Mouse (Mus musculus): ENCODE measurements at regions not wholly inside any gene's neighbourhood (a gene's known extent, or its start where the extent isn't known, plus 50 kb on each side); places are given as distances from the start of the nearest gene placed in this dataset.

GRCm38 (mm10) chr9:41220105-41220669 lies 58.7 kb upstream of the Ubash3b start:
- no peak for DNase-seq (ENCODE audit: low spot score)

DNA sequence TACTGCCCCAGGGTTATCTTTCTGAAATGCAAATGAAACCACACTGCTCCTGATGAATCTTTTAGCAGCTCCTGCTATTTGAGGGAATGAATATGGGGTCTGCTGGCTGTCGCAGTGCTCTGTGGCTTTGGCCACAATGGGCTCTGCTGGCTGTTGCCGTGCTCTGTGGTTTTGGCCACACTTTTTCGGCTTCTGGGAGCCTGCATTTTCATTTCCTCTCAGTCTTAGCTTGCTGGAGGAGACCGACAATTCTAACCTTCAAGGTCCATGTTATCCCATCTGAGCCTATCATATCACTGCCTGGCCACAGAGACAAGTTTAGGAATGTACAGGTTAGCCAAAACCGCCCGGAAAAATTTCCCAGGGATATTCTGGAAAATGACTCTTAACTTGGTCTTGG lies 57.2 kb upstream of the Ubash3b start:
- no peak for DNase-seq (ENCODE audit: low spot score)

GRCm38 (mm10) chr9:41216248-41216647 lies 54.8 kb upstream of the Ubash3b start:
- DNase-seq (ENCODE audit: low spot score): no peak

GRCm38 (mm10) chr9:41215026-41215425 lies 53.5 kb upstream of the Ubash3b start:
- DNase-seq (ENCODE audit: low spot score): no peak

GRCm38 (mm10) chr9:41212943-41213529 lies 51.5 kb upstream of the Ubash3b start:
- no peak for DNase-seq (ENCODE audit: low spot score)

DNA sequence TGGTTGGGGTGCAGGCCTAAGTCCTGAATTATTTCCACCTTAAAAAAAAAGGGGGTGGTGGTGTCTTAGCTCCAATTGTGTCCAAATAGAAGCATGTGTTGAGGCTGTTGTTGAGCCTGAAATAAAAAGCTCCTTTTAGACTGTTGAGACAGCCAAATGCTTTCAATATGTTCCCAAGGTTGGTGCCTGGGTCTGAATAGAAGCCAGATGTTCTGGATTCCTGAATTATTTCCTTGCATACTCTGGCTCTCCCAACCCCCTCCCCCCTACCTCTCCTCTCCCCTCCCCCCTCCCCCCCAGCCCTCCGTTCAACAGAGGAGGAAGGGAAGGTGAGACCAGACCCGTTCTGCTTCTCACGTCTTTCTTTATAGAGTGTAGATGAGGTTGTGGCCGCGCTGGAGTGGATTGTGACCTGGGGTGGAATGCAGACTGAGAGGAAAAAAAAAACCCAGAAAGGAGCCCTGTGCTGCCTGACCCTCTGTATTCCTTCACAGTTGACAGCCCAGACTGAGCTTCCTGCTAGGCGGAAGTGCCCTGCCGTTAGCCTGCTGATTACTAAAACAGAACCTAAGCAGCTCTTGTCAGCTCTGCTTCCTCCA lies 50.9 kb upstream of the Ubash3b start:
- DNase-seq (ENCODE audit: low spot score): no peak

GRCm38 (mm10) chr9:41211865-41212302 lies 50.4 kb upstream of the Ubash3b start:
- DNase-seq (ENCODE audit: low spot score): no peak

Measured in c-Kit-positive CD71-positive TER-119-positive erythroid progenitor cells, embryonic 14.5 days (primary cell).